Mouse (Mus musculus): ENCODE results near the gene Zfp598.

GRCm38 (mm10) chr17:24729067-24729466 is 59.6 kb downstream of the Zfp598 start:
- no peak for TF ChIP-seq MYOG (IDR thresholded peaks at IDR 0.05; ENCODE audit: control insufficient read depth, extremely low read depth, insufficient read length)
- TF ChIP-seq CEBPB (IDR thresholded peaks at IDR 0.05; ENCODE audit: low read depth) = no peak
- TF ChIP-seq USF1 (IDR thresholded peaks at IDR 0.05; ENCODE audit: low read depth) = no peak
- TF ChIP-seq CTCF (IDR thresholded peaks at IDR 0.05; ENCODE audit: control insufficient read depth, insufficient read depth, insufficient read length) = no peak
- TF ChIP-seq MAX (IDR thresholded peaks at IDR 0.05) = no peak
- no peak for TF ChIP-seq MYOD1 (IDR thresholded peaks at IDR 0.05; ENCODE audit: control insufficient read depth, insufficient read length, low read depth)
- no peak for TF ChIP-seq FOSL1 (IDR thresholded peaks at IDR 0.05; ENCODE audit: insufficient read depth, low read length, poor library complexity, severe bottlenecking)

Measured in C2C12 (cell line).